Mouse (Mus musculus): Measurements from ENCODE around the gene RPS10-NUDT3. TPM values are rescaled to one million over a fixed set of nuclear protein-coding genes. Genes with fewer than 3 reads are reported as not detected.

The RPS10-NUDT3 gene
- total RNA-seq, 2 experiments from 2014 or later = not detected

DNA sequence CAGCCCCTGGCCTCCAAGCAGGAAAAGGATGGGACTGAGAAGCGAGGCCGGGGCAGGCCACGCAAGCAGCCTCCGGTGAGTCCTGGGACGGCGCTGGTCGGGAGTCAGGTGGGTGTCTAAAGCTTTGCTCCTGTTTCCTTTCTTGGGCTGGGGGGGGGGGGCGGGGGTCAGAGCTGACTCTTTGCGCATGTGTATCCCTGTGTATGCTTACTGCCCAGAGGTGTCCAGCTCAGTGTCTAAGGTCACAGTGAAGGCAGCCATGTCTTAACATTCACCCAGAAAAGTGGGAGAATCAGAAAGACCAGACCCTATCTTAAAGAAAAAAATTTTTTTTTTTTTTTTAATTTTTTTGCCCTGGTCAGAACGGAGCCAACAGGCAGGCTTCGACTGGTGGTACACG is 75.4 kb downstream of the RPS10-NUDT3 start:
- DNase-seq (ENCODE audit: extremely low spot score in 1 of 2, low spot score in 2 of 2) = no peak
- intact Hi-C loops (cut with DNase I) = no loop called here

DNA sequence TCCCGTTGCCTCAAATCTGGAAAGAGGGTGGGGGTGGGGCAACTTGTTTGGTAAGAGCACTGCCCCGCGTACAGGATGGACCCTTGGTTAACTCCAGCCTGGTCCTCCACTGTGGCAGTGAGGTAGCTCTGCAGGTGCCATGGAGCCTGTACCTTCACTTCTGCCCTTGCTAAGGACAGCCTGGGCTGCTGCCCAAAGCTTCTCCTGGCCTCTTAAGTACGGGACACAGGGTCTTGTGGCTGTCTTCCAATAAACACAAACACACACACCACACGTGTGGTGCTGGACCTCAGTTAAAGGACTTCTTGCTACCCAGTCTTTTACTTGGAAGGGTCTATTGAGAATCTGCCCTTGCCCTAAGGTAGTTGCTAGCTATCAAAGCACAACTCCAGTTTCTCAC is 76.2 kb downstream of the RPS10-NUDT3 start:
- no peak for DNase-seq (ENCODE audit: extremely low spot score in 1 of 2, low spot score in 2 of 2)
- intact Hi-C loops (cut with DNase I) = no loop called here

DNA sequence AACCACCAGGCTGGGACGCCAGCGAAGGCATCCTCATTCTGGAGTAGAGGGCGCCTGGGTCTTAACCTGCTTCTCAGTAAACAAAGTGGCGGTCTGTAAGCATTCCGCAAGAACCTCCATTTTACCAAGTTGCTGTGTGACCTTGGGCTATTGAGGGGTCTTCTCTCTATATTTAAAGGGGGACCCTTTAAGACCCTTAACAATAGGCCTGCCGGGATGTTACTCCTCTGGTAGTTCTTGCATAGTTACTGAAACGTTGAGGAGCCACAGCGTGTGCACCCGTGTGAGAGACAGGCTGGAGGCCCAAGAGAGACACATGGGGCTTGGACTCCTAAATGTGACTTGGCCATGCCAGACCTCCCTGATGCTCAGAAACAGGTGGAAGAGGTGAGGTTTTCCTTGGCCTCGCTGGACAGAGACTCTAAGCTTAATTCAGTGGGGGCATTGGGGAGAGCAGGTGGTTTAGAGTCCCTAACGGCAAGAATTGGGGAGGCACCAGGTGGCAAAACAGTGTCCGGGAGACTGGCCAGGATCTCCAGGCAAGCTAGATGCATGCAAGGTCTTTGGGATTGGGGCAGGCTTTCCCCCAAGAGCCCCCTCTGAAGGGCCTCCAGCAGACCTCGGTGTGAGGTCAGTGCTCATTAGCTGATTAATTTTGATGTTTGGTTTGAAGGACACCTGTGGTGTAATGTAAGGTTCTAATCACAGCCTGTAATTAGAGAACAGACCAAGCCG is 76.9 kb downstream of the RPS10-NUDT3 start:
- DNase-seq (ENCODE audit: extremely low spot score in 1 of 2, low spot score in 2 of 2) = no peak
- intact Hi-C loops (cut with DNase I) = no loop called here

DNA sequence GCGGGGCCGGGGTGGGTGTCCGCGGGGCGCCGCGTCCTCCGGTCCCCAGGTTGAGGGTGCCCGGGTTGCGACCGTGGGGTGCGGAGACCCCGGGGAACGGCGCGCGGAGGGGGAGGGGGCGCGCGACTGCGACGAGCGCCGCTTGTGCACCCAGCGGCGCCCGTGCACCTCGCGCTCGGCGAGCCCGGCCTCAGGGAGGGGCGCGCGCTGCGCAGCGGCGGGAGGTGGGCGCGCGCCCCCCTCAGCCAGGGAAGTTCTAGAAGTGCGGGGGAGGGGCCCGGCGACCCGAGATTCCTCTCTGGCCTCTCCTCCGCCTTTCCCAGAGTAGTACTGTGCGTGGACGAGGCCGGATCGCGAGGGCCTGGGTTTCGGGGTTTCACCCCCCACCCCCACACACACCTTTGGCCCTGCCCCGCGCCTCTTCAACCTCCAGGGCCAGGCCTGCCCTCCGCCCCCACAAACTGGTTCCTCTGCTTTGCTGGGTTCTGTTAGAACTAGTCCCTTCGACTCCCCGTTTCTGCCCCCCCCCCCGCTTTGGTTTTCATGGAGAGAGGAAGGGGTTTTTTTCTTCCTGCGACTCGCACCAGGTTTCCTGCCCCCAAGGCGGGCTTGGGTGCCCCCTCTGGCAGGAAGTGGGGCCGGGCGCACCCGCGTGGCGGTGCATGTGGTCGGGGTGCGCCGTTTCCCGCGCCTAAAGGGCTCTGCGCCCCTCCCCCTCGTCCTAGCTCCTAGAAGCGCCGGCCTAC is 77.7 kb downstream of the RPS10-NUDT3 start:
- peak in 1 of 2 experiments; percentile 80 for DNase-seq (ENCODE audit: extremely low spot score in 1 of 2, low spot score in 2 of 2)

DNA sequence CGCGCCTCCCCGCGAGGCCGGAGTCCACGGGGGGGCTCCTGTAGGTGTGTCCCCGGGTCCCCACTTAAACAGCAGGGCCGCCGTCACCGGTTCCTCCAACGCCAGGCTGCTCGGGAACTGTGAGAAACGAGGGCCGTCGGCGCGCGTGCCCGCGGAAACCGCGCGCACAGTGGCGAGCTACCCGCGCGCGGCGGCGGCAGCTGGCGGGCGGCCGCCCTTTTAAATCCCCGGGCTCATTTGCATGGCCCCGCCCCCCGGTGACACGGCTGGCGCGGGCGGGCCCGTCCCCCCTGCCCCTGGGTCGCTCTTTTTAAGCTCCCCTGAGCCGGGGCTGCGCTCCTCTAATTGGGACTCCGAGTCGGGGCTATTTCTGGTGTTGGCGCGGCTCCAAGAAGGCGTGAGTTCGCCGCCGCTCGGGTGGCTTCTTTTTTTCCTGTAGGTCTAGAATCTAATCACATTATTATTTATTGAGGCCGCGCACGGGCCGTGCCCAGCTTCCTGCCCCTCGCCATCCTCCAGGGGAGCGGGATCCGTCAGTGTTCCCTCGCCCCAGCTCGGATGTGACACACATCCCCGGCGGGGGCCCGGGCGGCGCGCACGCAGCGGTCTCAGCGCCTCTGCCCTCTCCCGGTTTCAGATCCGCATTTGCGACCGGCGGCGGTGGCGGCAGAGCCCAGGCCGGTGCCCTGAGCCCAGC is 78.6 kb downstream of the RPS10-NUDT3 start, which contains the start of gene Hmga1:
Gene Hmga1 (plus strand): TSS at position 183 of the 697 bp plus-strand sequence.
- peak in 1 of 2 experiments; percentile 93 for DNase-seq (ENCODE audit: extremely low spot score in 1 of 2, low spot score in 2 of 2)
- intact Hi-C loops (cut with DNase I) = no loop called here

More for the DNA sequence above, 77.7 kb downstream of the RPS10-NUDT3 start:
- intact Hi-C loops (cut with DNase I) = no loop called here

GRCm38 (mm10) chr17:27555512-27556172 is 79.4 kb downstream of the RPS10-NUDT3 start:
- DNase-seq (ENCODE audit: extremely low spot score in 1 of 2, low spot score in 2 of 2) = peak in 1 of 2 experiments; percentile 87
- intact Hi-C loops (cut with DNase I) = no loop called here

GRCm38 (mm10) chr17:27555075-27555511 is 79.9 kb downstream of the RPS10-NUDT3 start:
- intact Hi-C loops (cut with DNase I) = no loop called here
- DNase-seq (ENCODE audit: extremely low spot score in 1 of 2, low spot score in 2 of 2) = peak in 1 of 2 experiments; percentile 75

DNA sequence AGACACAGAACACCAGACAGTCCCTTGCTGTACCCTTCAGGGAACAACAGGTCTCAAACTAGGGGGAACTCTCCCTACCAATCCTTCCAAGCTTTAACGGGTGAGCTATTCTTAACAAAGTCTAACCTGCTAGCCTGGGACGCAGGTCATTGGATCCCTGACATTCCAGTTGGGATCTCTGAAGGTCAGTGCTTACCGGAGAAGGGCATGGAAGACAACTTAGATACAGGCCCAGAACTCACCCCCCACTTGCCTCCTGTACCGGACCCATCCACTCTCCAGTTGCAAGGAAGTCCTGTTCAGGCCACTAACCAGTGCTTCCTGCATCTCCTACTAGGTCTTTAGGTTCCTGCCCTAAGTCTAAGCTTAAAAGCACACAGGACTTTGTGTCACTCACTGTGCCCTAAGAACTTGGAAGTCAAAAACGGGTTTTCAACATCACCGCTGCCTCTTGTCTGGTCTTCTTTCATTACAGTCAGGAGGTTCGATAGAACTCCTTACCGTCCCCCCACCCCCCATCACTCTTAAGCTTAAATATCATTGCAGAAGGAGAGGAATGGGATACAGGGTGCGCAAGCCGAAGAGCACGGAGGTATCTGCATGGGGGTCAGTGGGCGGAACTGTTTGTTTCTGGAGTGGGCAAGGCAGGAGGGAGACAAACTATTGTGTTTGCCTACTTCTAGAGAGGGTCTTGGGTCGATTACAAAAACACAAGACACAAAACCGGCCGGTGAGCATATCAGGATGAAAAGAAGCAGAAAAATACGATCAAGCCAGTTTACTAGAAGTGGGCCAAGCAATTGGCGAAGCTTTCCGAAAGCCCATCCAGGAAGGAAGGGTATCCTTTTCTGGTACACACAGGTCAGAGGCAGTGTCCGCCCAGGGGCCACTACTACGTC is 80.7 kb downstream of the RPS10-NUDT3 start:
- intact Hi-C loops (cut with DNase I) = no loop called here
- DNase-seq (ENCODE audit: extremely low spot score in 1 of 2, low spot score in 2 of 2) = no peak

DNA sequence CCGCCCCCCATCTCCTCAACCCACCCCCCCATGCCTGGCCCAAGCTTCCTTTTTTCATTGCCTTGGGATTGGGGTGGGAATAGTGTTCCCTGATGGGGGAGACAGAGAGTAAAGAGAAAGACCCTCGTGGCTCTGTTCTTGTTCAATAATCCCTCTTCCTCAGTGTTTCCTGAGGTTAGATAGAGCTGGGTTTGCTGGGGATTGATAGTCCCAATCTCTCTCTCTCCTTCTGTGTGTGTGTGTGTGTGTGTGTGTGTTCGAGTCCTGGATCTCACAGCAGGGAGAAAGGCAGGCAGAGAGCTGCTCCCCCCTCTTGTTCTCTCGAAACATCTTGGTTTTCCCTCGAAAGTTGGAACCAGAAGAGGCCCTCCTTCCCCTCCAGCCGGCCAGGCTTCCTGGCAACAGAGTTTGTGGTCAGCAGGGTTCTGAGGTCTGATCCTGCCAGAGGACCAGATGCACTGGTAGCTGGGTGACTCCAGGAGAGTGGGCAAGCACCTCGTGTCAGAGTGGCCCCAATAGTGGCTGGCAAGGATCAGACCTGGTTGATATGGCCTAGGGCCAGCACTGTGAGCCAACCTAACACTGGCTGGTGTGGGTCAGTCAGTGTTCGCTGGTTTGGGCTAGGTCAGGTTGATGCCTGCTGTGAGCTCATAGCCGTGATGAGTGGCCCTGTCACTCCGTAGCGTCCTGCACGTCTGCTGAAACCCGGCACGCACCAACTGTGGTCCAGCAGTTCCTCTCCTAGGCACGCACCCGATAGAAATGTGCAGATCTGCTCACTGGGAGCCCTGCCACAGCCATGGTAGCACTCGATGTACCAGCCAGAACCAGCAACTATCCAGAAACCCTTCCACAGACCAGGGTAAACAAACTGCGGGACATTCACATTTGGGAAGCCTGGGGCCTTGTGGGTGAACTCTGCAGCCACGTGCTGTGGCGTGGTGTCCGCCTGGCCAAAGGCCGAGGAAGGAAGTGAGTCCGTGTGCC is 82.5 kb downstream of the RPS10-NUDT3 start:
- DNase-seq (ENCODE audit: extremely low spot score in 1 of 2, low spot score in 2 of 2) = peak in 1 of 2 experiments; percentile 32
- intact Hi-C loops (cut with DNase I) = no loop called here

- intact Hi-C loops (cut with DNase I) = no loop called here
- DNase-seq (ENCODE audit: extremely low spot score in 1 of 2, low spot score in 2 of 2) = no peak
Observed at GRCm38 (mm10) chr17:27551393-27551940, 83.6 kb downstream of the RPS10-NUDT3 start.

- peak in 1 of 2 experiments; percentile 56 for DNase-seq (ENCODE audit: extremely low spot score in 1 of 2, low spot score in 2 of 2)
- intact Hi-C loops (cut with DNase I) = no loop called here
Observed at GRCm38 (mm10) chr17:27549234-27549633, 85.8 kb downstream of the RPS10-NUDT3 start.

DNA sequence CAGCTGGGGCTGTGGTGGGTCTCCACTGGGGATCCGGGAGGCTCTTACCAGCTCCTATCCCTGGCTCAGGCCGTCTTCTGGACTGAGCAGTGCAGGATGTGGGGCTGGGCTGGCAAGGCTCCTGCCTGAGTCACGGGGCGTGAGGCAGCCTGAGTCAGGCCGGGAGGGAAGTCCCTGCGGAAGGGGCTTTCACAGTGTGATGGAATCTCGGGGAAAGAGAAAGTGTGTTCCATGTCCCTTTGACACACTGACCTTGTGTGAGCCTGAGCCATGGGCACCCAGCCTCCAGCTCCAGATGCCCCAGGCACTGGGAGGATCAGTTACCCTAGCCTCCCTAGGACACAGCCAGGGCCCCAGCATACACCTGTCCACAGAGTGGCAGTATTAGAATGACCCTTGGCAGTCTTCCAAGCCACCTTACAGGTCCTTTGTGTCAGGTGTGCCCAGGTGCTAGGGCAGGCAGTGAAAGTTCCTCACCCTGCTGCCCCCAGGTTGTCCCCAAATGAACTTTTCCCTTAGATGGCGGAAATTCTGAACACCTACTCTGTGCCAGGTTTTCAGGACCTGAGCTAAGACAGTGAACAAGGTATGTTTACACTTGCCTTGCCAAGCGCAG is 87.7 kb downstream of the RPS10-NUDT3 start:
- intact Hi-C loops (cut with DNase I) = no loop called here
- DNase-seq (ENCODE audit: extremely low spot score in 1 of 2, low spot score in 2 of 2) = peak in 1 of 2 experiments; percentile 66

- no peak for DNase-seq (ENCODE audit: extremely low spot score in 1 of 2, low spot score in 2 of 2)
- intact Hi-C loops (cut with DNase I) = no loop called here
Observed at GRCm38 (mm10) chr17:27546574-27547085, 88.4 kb downstream of the RPS10-NUDT3 start.

- DNase-seq (ENCODE audit: extremely low spot score in 1 of 2, low spot score in 2 of 2) = no peak
- intact Hi-C loops (cut with DNase I) = no loop called here
Observed at GRCm38 (mm10) chr17:27545991-27546390, 89.0 kb downstream of the RPS10-NUDT3 start.

GRCm38 (mm10) chr17:27544551-27544950 is 90.5 kb downstream of the RPS10-NUDT3 start:
- intact Hi-C loops (cut with DNase I) = no loop called here
- peak in 1 of 2 experiments; percentile 41 for DNase-seq (ENCODE audit: extremely low spot score in 1 of 2, low spot score in 2 of 2)

DNA sequence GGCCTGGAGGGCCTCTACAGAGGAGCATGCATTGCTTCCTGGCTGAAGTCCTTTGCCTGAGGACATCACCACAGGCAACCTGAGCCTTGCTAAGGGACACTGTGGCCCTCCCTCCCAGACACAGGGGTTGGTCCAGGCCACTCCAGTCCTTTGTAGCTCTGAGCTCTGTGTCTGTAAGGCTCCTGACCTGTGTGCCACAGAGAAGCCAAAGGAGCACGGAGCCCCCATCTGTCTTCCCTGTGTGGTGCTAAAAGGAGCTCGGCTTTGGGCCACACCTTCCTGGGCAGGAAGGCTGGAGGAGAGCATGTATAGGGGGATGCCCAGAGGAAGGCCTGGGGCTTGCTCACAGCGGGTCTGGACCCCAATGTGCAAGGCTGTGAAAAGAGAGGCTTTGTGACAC is 93.0 kb downstream of the RPS10-NUDT3 start:
- intact Hi-C loops (cut with DNase I) = no loop called here

More for the DNA sequence above, 93.0 kb downstream of the RPS10-NUDT3 start:
- peak in 1 of 2 experiments; percentile 19 for DNase-seq (ENCODE audit: extremely low spot score in 1 of 2, low spot score in 2 of 2)
